Mouse (Mus musculus) embryo, embryonic 9.5 days (tissue): Measurements from ENCODE around the gene Gm20547.
"Not testable (repeated sequence)": the region's sequence is repeated elsewhere in the genome, so short reads cannot be mapped to it uniquely, and the experiment has no call there.

Source experiments
- DNase-seq: peaks from one replicate; pipeline ENCODE4 v3.0.0-alpha.2; 2017; ENCODE audit errors: extremely low spot score

The Gm20547 gene

GRCm38 (mm10) chr17:34853511-34853910, 28.3 kb downstream of the Gm20547 start:
- DNase-seq: no peak

- DNase-seq: no peak
These were observed 31.2 kb downstream of the Gm20547 start for GRCm38 (mm10) chr17:34850517-34851125.

GRCm38 (mm10) chr17:34849722-34850516, 31.9 kb downstream of the Gm20547 start, which contains the start of the genes Skiv2l and Nelfe:
TSS of gene Skiv2l (minus strand) at chr17:34850210.
TSS of gene Nelfe (plus strand) at chr17:34850391.
- DNase-seq: peak; percentile 98

- no peak for DNase-seq
These were observed 34.2 kb downstream of the Gm20547 start for GRCm38 (mm10) chr17:34847615-34848014.

GRCm38 (mm10) chr17:34847192-34847591, 34.6 kb downstream of the Gm20547 start:
- no peak for DNase-seq

GRCm38 (mm10) chr17:34844884-34845283, 37.0 kb downstream of the Gm20547 start:
- DNase-seq: no peak

GRCm38 (mm10) chr17:34840736-34841307, 41.0 kb downstream of the Gm20547 start:
- no peak for DNase-seq

- no peak for DNase-seq
These were observed 43.1 kb downstream of the Gm20547 start for GRCm38 (mm10) chr17:34838785-34839184.

GRCm38 (mm10) chr17:34837464-34838324, 44.1 kb downstream of the Gm20547 start:
- DNase-seq: no peak

GRCm38 (mm10) chr17:34836856-34837221, 45.0 kb downstream of the Gm20547 start, which contains the start of the genes Stk19 and Dxo:
TSS of gene Stk19 (minus strand) at chr17:34836945.
TSS of gene Dxo (plus strand) at chr17:34837019.
- peak; percentile 98 for DNase-seq

GRCm38 (mm10) chr17:34836155-34836855, 45.5 kb downstream of the Gm20547 start:
- DNase-seq: no peak

GRCm38 (mm10) chr17:34830776-34831175, 51.1 kb downstream of the Gm20547 start:
- DNase-seq: not testable (repeated sequence)

- DNase-seq: no peak
These were observed 66.9 kb downstream of the Gm20547 start for GRCm38 (mm10) chr17:34814818-34815370.

GRCm38 (mm10) chr17:34813747-34814146, 68.1 kb downstream of the Gm20547 start:
- DNase-seq: not testable (repeated sequence)

- no peak for DNase-seq
These were observed 70.6 kb downstream of the Gm20547 start for GRCm38 (mm10) chr17:34811275-34811674.

- DNase-seq: not testable (repeated sequence)
These were observed 71.0 kb downstream of the Gm20547 start for GRCm38 (mm10) chr17:34810811-34811210.

GRCm38 (mm10) chr17:34810411-34810810, 71.4 kb downstream of the Gm20547 start:
- not testable (repeated sequence) for DNase-seq

GRCm38 (mm10) chr17:34808599-34809205, 73.1 kb downstream of the Gm20547 start:
- DNase-seq: no peak

- DNase-seq: no peak
These were observed 74.7 kb downstream of the Gm20547 start for GRCm38 (mm10) chr17:34807176-34807575.
